Mouse (Mus musculus) forebrain, embryonic 10.5 days (tissue): ENCODE measurements around the gene Ddx5. TPM values are rescaled to one million over a fixed set of nuclear protein-coding genes. Genes with fewer than 3 reads are reported as not detected.
A peak's percentile ranks its signal among the peaks of the same experiment; 100 is the strongest.
"Not testable (repeated sequence)": the region's sequence is repeated elsewhere in the genome, so short reads cannot be mapped to it uniquely, and the experiment has no call there.

ENCODE experiments used
- DNase-seq: peaks from one replicate; pipeline ENCODE4 v3.0.0-alpha.2; 2017; ENCODE audit warnings: low spot score; ENCODE audit errors: extremely low spot score
- H3K27ac ChIP-seq: fragments of 300-500 bp; sonication (generic); 2 replicates; pipeline ENCODE4 v1.5.1; 2016; ENCODE audit warnings: mild to moderate bottlenecking
- H3K27me3 ChIP-seq: fragments of 300-500 bp; sonication (generic); 2 replicates; pipeline ENCODE4 v1.6.1; 2016; ENCODE audit warnings: mild to moderate bottlenecking; ENCODE audit not compliant: poor library complexity, severe bottlenecking
- H3K36me3 ChIP-seq: fragments of 300-500 bp; sonication (generic); replicated peaks from 2 replicates; pipeline ENCODE4 v1.6.1; 2016; ENCODE audit warnings: mild to moderate bottlenecking, moderate library complexity
- H3K4me1 ChIP-seq: fragments of 300-500 bp; sonication (generic); 2 replicates; pipeline ENCODE4 v1.6.1; 2016
- H3K4me3 ChIP-seq: fragments of 300-500 bp; sonication (generic); 2 replicates; pipeline ENCODE4 v1.5.1; 2016; ENCODE audit warnings: mild to moderate bottlenecking, moderate library complexity
- H3K9me3 ChIP-seq: fragments of 300-500 bp; sonication (generic); 2 replicates; pipeline ENCODE4 v1.6.1; 2016; ENCODE audit warnings: mild to moderate bottlenecking, moderate library complexity
- WGBS: fragments of 180-500 bp; shearing (Covaris S2); methylation state at CpG from one replicate; pipeline ENCODE4 v1.1.7; 2016; 5-methylcytosine and 5-hydroxymethylcytosine counted together
- polyA plus RNA-seq: library from polyadenylated mRNA; unstranded; fragments of >200 nt; fragmentation: Nextera tagmentation; extraction: Ambion mirVana; gene quantifications from 2 replicates; pipeline ENCODE4 v1.2.1, GENCODE M21; 2016

Ddx5 gene
- polyA plus RNA-seq, 1 experiment from 2014 or later, result 330 TPM

DNA sequence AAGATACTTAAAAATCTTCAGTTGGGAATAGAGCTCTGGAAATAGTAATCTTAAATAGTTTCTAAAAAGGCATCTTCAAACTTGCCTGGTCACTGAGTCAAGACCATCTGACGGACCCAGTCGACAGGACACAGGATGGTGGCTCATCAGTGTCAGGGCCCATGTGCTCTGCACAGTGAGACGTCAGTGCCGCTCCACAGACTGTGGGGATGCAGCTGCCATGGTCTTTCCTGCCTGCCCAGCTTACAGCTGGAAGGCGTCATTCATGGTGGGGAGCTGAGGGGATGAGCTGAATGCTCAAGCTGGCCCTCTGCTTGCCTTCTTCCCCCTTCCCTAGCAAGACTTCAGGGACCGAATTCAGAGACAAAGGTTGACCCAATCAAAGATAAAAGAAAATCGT lies 27.3 kb upstream of the Ddx5 start:
- WGBS, result 82% methylated on average over 7 of the region's 7 CpGs

GRCm38 (mm10) chr11:106815761-106816160 lies 26.8 kb upstream of the Ddx5 start:
- no peak overlapping the region for H3K4me3 ChIP-seq
- WGBS, result 85% methylated on average over 2 of the region's 2 CpGs
- peaks cover 8% of the 10 kb centered on the region; the same call in 1 of the 2 replicates for H3K4me1 ChIP-seq
- H3K27ac ChIP-seq, result no peak overlapping the region
- H3K36me3 ChIP-seq, result peaks cover 100% of the 10 kb centered on the region
- no peaks in the 10 kb centered on the region for H3K9me3 ChIP-seq
- no peak for DNase-seq
- no peaks in the 10 kb centered on the region for H3K27me3 ChIP-seq

More for the DNA sequence above, 27.3 kb upstream of the Ddx5 start:
- H3K36me3 ChIP-seq, result peaks cover 100% of the 10 kb centered on the region
- no peaks in the 10 kb centered on the region for H3K27me3 ChIP-seq
- no peak for DNase-seq
- peaks cover 8% of the 10 kb centered on the region; the same call in 1 of the 2 replicates for H3K4me1 ChIP-seq
- H3K9me3 ChIP-seq, result no peaks in the 10 kb centered on the region
- no peak overlapping the region for H3K27ac ChIP-seq
- no peak overlapping the region for H3K4me3 ChIP-seq

GRCm38 (mm10) chr11:106815331-106815730 lies 26.3 kb upstream of the Ddx5 start:
- Histone ChIP-seq H3K27me3 (no peaks in the 10 kb centered on the region), H3K36me3 (peaks cover 100% of the 10 kb centered on the region), H3K9me3 (no peaks in the 10 kb centered on the region), H3K4me3 (no peak overlapping the region), H3K4me1 (peaks cover 8% of the 10 kb centered on the region; the same call in 1 of the 2 replicates), H3K27ac (no peak overlapping the region)
- 93% methylated on average over 2 of the region's 2 CpGs for WGBS
- no peak for DNase-seq

GRCm38 (mm10) chr11:106814601-106815320 lies 25.8 kb upstream of the Ddx5 start:
- Histone ChIP-seq H3K9me3 (no peaks in the 10 kb centered on the region), H3K4me1 (peaks cover 8% of the 10 kb centered on the region; the same call in 1 of the 2 replicates), H3K36me3 (peaks cover 100% of the 10 kb centered on the region), H3K27me3 (no peaks in the 10 kb centered on the region), H3K4me3 (no peak overlapping the region), H3K27ac (no peak overlapping the region)
- no peak for DNase-seq
- WGBS, result 77% methylated on average over 14 of the region's 14 CpGs

GRCm38 (mm10) chr11:106812410-106813136 lies 23.6 kb upstream of the Ddx5 start:
- DNase-seq, result no peak
- WGBS, result 92% methylated on average over 7 of the region's 7 CpGs
- Histone ChIP-seq H3K4me3 (no peak overlapping the region), H3K27me3 (no peaks in the 10 kb centered on the region), H3K9me3 (no peaks in the 10 kb centered on the region), H3K4me1 (peaks cover 8% of the 10 kb centered on the region), H3K27ac (no peak overlapping the region), H3K36me3 (peaks cover 97% of the 10 kb centered on the region)

DNA sequence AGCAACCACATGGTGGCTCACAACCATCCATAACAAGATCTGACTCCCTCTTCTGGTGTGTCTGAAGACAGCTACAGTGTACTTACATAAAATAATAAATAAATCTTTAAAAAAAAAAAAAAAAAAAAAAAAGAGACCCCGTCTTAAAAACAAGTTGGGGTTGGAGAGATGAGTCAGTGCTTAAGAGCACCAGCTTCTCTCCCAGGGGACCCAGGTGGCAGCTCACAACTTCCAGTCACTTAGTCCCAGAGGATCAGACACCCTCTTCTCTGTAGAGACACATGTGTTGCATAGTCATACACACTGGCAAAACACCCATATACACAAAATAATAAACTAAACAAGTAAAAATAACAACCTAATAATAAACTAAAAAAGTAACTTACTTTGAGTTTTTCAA lies 18.5 kb upstream of the Ddx5 start:
- H3K36me3 ChIP-seq, result peaks cover 86% of the 10 kb centered on the region
- not testable (repeated sequence) for DNase-seq, H3K9me3 ChIP-seq, H3K4me3 ChIP-seq, H3K27ac ChIP-seq, H3K27me3 ChIP-seq, H3K4me1 ChIP-seq
- WGBS, result 75% methylated on average over 1 of the region's 1 CpGs

DNA sequence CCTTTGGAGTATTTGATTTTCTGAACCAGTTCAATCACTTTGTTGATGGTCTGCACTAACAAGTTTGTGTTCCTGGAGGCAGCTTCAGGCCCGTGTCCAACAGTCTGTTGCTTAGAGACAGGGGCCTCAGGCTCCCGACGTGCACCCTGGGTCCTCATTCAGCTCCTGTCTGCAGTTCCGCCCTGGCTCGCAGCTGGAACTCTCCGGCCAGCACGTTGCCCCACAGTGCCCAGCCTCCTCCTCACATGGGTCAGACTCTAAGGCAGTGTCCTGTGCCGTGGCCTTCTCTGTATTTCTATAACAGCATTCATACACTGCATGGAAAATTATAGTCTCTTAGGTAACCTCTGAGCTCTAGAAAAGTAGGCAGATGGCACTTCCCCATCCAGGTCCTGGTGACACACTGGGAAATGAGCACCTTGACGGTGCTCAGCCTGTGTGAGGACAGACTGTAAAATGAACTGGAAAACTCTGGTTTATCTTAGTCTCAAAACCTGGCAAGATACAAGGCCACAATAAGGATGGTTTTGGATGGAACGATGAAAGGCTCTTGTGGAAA lies 13.2 kb upstream of the Ddx5 start:
- H3K36me3 ChIP-seq, result peaks cover 91% of the 10 kb centered on the region
- peaks cover 7% of the 10 kb centered on the region; the same call in 1 of the 2 replicates for H3K9me3 ChIP-seq
- no peak overlapping the region for H3K27ac ChIP-seq
- no peaks in the 10 kb centered on the region for H3K27me3 ChIP-seq
- no peak for DNase-seq
- H3K4me1 ChIP-seq, result no peaks in the 10 kb centered on the region
- WGBS, result 94% methylated on average over 10 of the region's 10 CpGs
- no peak overlapping the region for H3K4me3 ChIP-seq

DNA sequence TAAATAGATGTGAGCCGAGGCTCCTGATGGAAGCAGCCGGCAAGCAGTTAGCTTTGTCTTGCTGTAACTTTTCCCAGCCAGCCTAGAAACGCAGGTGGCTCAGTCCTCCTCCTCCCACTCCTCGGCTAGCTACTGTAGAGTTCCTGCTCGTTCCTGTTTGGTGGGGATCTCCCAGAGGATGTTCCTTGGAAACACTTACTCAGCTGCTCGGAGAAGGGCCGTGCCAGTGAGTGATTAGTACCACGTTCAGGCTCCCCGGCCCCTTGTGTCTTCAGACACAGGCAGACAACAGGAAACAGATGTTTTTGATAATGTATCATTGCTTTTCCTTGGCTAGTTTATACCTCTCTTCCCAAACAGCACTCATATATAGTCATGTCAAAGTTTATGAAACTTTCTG lies 6.7 kb upstream of the Ddx5 start:
- peaks cover 6% of the 10 kb centered on the region for H3K4me1 ChIP-seq
- peaks cover 7% of the 10 kb centered on the region; the same call in 1 of the 2 replicates for H3K9me3 ChIP-seq
- no peaks in the 10 kb centered on the region for H3K27me3 ChIP-seq
- no peak for DNase-seq
- 62% methylated on average over 9 of the region's 9 CpGs for WGBS
- no peak overlapping the region for H3K4me3 ChIP-seq
- H3K27ac ChIP-seq, result no peak overlapping the region
- peaks cover 90% of the 10 kb centered on the region for H3K36me3 ChIP-seq

DNA sequence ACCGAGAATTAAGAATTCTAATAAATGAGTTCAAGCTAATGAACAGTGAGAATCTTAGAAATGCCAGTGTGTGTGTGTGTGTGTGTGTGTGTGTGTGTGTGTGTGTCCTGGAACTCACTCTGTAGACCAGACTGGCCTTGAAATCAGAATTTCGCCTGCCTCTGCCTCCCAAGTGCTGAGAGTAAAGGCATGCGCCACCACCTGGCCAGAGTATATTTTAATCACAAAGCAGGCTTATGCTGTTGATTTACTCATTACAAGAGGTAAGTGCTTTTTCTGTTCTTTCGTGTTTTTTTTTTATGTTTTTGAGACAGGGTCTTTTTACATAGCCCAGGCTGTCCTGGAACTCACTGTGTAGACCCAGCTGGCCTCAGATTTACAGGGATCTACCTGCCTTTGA lies 4.9 kb upstream of the Ddx5 start:
- DNase-seq, result no peak
- Histone ChIP-seq H3K27me3 (no peaks in the 10 kb centered on the region), H3K9me3 (peaks cover 7% of the 10 kb centered on the region; the same call in 1 of the 2 replicates), H3K36me3 (peaks cover 72% of the 10 kb centered on the region), H3K4me1 (peaks cover 16% of the 10 kb centered on the region), H3K4me3 (no peak overlapping the region), H3K27ac (no peak overlapping the region)
- 74% methylated on average over 4 of the region's 4 CpGs for WGBS

DNA sequence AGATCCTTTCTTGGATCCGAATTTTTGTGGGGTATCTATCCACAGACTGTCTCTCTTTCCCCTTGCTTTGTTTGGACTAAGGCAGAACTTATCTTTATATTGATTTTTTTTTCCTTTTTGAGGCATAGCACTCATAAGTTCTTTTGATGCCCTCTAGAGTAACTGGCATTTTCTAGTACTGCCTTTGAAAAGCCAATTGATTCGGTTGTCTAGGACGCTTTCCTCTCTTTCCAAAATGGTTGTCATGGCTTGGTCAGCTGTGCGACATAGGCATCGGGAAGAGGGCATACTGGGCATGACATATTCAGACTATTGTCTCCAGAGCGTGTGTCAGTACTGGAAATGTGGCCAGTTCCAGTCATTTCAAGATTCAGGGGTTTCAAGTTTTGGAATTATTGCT lies 664 bp upstream of the Ddx5 start:
- no peaks in the 10 kb centered on the region for H3K9me3 ChIP-seq
- peak overlapping the region; percentile 99 for H3K27ac ChIP-seq
- peaks cover 61% of the 10 kb centered on the region for H3K36me3 ChIP-seq
- no peaks in the 10 kb centered on the region for H3K27me3 ChIP-seq
- H3K4me1 ChIP-seq, result peaks cover 28% of the 10 kb centered on the region
- WGBS, result under 1% methylated on average over 6 of the region's 6 CpGs
- peak overlapping the region; percentile 82 for H3K4me3 ChIP-seq
- no peak for DNase-seq

DNA sequence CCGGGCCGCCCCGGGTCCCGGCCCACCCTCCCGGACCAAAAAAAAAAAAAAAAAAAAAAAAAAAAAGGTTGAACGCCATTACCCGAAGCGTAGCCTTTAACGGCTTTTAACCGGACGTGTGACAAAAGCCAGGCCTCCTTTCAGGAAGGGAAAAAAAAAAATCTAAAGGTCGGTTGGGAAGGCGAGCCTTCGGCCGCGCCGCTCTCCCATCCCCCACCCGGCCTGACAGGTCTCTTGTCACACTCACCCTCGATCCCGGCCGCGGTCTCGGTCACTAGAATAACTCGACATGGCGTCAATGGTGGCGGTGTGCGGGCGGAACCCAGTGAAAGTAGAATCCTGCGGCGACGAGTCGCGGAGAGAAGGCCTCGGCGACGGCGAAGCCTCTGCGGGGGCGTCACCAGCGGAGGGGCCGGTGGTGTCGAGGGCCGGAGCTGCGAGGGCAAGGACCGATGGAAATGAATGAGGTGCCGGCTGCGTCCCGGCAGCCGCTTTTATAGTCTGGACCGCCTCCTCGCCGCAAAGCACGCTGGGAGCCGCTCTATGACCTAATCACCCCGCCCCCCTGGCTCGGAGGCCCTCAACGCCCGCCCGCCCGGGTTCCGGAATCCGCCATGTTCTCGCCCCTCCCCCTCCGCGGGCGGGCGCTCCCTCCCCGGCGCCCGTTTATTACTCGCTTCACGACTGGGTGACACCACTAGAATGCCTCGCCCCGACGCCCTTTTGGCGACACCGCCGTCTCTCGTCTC lies 785 bp downstream of the Ddx5 start:
- under 1% methylated on average over 79 of the region's 79 CpGs for WGBS
- H3K27me3 ChIP-seq, result no peaks in the 10 kb centered on the region
- DNase-seq, result peak; percentile 98
- peaks cover 61% of the 10 kb centered on the region for H3K36me3 ChIP-seq
- peak overlapping the region; percentile 82 for H3K4me3 ChIP-seq
- H3K9me3 ChIP-seq, result no peaks in the 10 kb centered on the region
- peaks cover 28% of the 10 kb centered on the region for H3K4me1 ChIP-seq
- H3K27ac ChIP-seq, result peak overlapping the region; percentile 99

GRCm38 (mm10) chr11:106787131-106788025 lies 1.6 kb downstream of the Ddx5 start:
- Histone ChIP-seq H3K27me3 (no peaks in the 10 kb centered on the region), H3K27ac (peak overlapping the region; percentile 99), H3K4me1 (peaks cover 28% of the 10 kb centered on the region), H3K4me3 (peak overlapping the region; percentile 82), H3K9me3 (no peaks in the 10 kb centered on the region), H3K36me3 (peaks cover 61% of the 10 kb centered on the region)
- DNase-seq, result peak; percentile 80
- WGBS, result under 1% methylated on average over 65 of the region's 65 CpGs
